Mouse (Mus musculus) myocyte (in vitro differentiated cells): ENCODE results near the gene Tent4b. TPM values are rescaled to one million over a fixed set of nuclear protein-coding genes. Genes with fewer than 3 reads are reported as not detected.
A peak's percentile ranks its signal among the peaks of the same experiment; 100 is the strongest.

Experiments
- H3K27me3 ChIP-seq: one replicate; pipeline ENCODE4 v1.6.1; 2011; ENCODE audit not compliant: control insufficient read depth, insufficient read depth, insufficient read length
- H3K36me3 ChIP-seq: one replicate; pipeline ENCODE4 v1.6.1; 2011; ENCODE audit not compliant: control insufficient read depth, insufficient read depth
- H3K4me2 ChIP-seq: one replicate; pipeline ENCODE4 v1.6.1; 2011; ENCODE audit warnings: low read depth, control low read depth
- H3K4me3 ChIP-seq: one replicate; pipeline ENCODE4 v1.5.1; 2011; ENCODE audit warnings: mild to moderate bottlenecking, control low read depth, moderate library complexity
- H3K79me2 ChIP-seq: one replicate; pipeline ENCODE4 v1.6.1; 2011; ENCODE audit not compliant: control insufficient read depth, insufficient read depth
- H3ac ChIP-seq: one replicate; pipeline ENCODE4 v1.6.1; 2011; ENCODE audit not compliant: control insufficient read depth, insufficient read length
- CEBPB ChIP-seq: IDR thresholded peaks from 2 replicates; pipeline ENCODE4 v1.6.1; 2011; ENCODE audit warnings: mild to moderate bottlenecking, moderate library complexity; ENCODE audit not compliant: poor library complexity, insufficient read depth, severe bottlenecking
- E2F4 ChIP-seq: IDR thresholded peaks from one replicate; pipeline ENCODE4 v1.6.1; 2011; ENCODE audit warnings: mild to moderate bottlenecking, control low read depth, moderate library complexity; ENCODE audit not compliant: insufficient read depth
- MAX ChIP-seq: IDR thresholded peaks from one replicate; pipeline ENCODE4 v1.6.1; 2011; ENCODE audit warnings: low read depth, mild to moderate bottlenecking, control low read depth
- MYOD1 ChIP-seq, 3 experiments: IDR thresholded peaks; one replicate each; pipeline ENCODE4 v1.6.1; 2011; ENCODE audit warnings: control low read depth in 2 of 3, low read depth in 2 of 3, mild to moderate bottlenecking in 2 of 3, moderate library complexity in 1 of 3; ENCODE audit not compliant: insufficient read length in 2 of 3, control insufficient read depth in 1 of 3
- MYOG ChIP-seq, 3 experiments: IDR thresholded peaks; one replicate each; pipeline ENCODE4 v1.6.1; 2011; ENCODE audit warnings: control low read depth in 2 of 3, low read depth in 2 of 3, mild to moderate bottlenecking in 2 of 3; ENCODE audit not compliant: insufficient read length in 2 of 3, control insufficient read depth in 1 of 3, insufficient read depth in 1 of 3
- POLR2A ChIP-seq: IDR thresholded peaks from one replicate; pipeline ENCODE4 v1.6.1; 2011; ENCODE audit warnings: low read depth, mild to moderate bottlenecking, control low read depth, moderate library complexity; ENCODE audit not compliant: insufficient read length
- POLR2AphosphoS2 ChIP-seq: IDR thresholded peaks from one replicate; pipeline ENCODE4 v1.6.1; 2011; ENCODE audit warnings: low read depth, control low read depth; ENCODE audit not compliant: insufficient read length
- REST ChIP-seq: IDR thresholded peaks from one replicate; pipeline ENCODE4 v1.6.1; 2011; ENCODE audit warnings: mild to moderate bottlenecking, control low read depth, moderate library complexity; ENCODE audit not compliant: insufficient read depth, insufficient read length
- SRF ChIP-seq: IDR thresholded peaks from one replicate; pipeline ENCODE4 v1.6.1; 2011; ENCODE audit warnings: low read depth; ENCODE audit not compliant: control insufficient read depth, insufficient read length
- TCF12 ChIP-seq: IDR thresholded peaks from one replicate; pipeline ENCODE4 v1.6.1; 2011; ENCODE audit warnings: mild to moderate bottlenecking, control low read depth; ENCODE audit not compliant: poor library complexity, insufficient read depth, severe bottlenecking
- TCF3 ChIP-seq: IDR thresholded peaks from one replicate; pipeline ENCODE4 v1.6.1; 2011; ENCODE audit warnings: low read depth, control low read depth; ENCODE audit not compliant: insufficient read length
- USF1 ChIP-seq: IDR thresholded peaks from one replicate; pipeline ENCODE4 v1.6.1; 2011; ENCODE audit warnings: low read depth, mild to moderate bottlenecking, control low read depth, moderate library complexity
- polyA plus RNA-seq: library from polyadenylated mRNA; unstranded; fragments of >200 nt; fragmentation: generic; extraction: Trizol; gene quantifications from one replicate; pipeline ENCODE4 v1.2.1, GENCODE M21; 2012; ENCODE audit warnings: missing spikeins

Tent4b gene
- 10.7 TPM for polyA plus RNA-seq

DNA sequence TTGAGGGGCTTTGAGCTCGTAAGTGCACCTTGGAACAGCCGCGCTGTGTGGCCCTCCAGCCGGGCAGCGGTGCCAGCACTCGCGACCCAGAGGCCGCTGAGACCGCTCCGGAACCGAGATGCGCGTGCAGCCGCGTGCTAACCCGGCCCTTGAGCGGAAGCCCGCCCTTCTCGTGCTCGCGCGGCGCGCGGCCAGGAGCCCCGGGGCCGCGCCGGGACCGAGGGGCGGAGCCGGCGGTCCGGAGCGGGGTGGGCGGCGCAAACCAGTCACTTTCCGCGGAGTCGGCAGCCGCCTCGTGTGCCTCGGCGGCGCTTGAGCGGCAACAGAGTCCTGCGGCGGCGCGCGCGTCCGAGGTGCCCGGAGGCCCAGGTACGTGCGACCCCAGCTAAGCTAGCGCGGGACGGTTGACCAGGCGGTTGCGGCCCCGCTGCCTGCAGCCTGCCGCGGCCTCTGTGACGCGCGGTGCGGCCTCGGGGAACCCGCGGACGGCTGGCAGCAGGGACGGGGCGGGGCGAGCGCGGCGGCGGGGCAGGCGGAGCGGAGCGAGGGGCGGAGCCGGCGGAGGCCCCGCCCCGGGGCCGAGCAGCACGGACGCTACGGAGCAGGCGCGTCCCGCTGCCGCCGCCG lies at the start of gene Tent4b:
Gene Tent4b, plus strand, starts transcription at position 269 of the 627 bp plus-strand sequence.
- TF ChIP-seq USF1 (no peak), E2F4 (no peak), MYOG (IDR thresholded peaks at IDR 0.05; ENCODE audit: control insufficient read depth in 1 of 3, insufficient read depth in 1 of 3, insufficient read length in 2 of 3, low read depth in 2 of 3) (peak in 1 of 3 experiments; percentile 37), REST (no peak), POLR2A (peak; percentile 76), MYOD1 (IDR thresholded peaks at IDR 0.05; ENCODE audit: control insufficient read depth in 1 of 3, insufficient read length in 2 of 3, low read depth in 2 of 3) (no peak), SRF (no peak), POLR2AphosphoS2 (peak; percentile 73), MAX (no peak)
- Histone ChIP-seq H3ac (peak within 1 kb of the TSS; percentile 91), H3K36me3 (no peaks in the 10 kb centered on the region), H3K27me3 (no peaks in the 10 kb centered on the region), H3K79me2 (peaks cover 37% of the 10 kb centered on the region), H3K4me2 (peak within 1 kb of the TSS; percentile 98), H3K4me3 (peak within 1 kb of the TSS; percentile 42)

GRCm38 (mm10) chr8:88150910-88151371 lies 48.1 kb upstream of the Tent4b start:
- TF ChIP-seq TCF3 (no peak), MYOD1 (IDR thresholded peaks at IDR 0.05; ENCODE audit: control insufficient read depth in 1 of 3, insufficient read length in 2 of 3, low read depth in 2 of 3) (no peak), REST (no peak), MYOG (IDR thresholded peaks at IDR 0.05; ENCODE audit: control insufficient read depth in 1 of 3, insufficient read depth in 1 of 3, insufficient read length in 2 of 3, low read depth in 2 of 3) (no peak), E2F4 (no peak), MAX (no peak), POLR2AphosphoS2 (no peak), CEBPB (no peak), POLR2A (no peak), TCF12 (no peak), USF1 (no peak), SRF (no peak)
- Histone ChIP-seq H3K4me2 (no peak overlapping the region), H3K27me3 (no peaks in the 10 kb centered on the region), H3K79me2 (no peaks in the 10 kb centered on the region), H3ac (no peak overlapping the region), H3K36me3 (peaks cover 48% of the 10 kb centered on the region), H3K4me3 (no peak overlapping the region)

DNA sequence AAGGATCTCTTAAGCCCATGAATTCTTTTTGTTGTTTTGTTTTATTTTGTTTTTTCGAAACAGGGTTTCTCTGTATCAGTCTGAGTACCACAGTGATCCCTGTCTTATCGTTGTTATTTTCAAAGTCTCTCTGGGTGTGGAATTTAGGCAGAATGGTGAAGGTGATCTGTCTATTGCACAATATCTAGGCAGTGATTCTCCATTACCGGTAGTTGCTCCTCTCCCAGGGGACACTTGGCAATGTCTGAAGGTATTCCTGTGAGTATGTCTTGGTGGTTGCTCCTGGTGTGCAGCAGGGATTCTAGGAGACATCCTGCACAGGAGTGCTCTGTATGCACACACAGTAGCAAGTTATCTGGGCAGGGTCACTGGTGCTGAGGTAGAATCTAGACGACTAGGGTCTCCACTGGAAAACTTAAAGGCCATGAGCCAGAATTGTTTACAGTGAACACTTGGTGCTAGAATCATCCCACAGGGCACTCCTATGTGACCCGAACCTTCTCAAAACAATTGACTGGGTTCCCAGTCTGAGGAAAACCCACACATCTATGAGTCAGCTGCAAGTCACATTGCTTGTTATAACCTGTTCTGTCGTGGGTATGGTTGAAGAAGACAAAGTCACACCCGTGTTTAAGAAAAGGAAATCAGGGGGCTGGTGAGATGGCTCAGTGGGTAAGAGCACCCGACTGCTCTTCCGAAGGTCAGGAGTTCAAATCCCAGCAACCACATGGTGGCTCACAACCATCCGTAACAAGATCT lies 38.6 kb upstream of the Tent4b start:
- Histone ChIP-seq H3K36me3 (peaks cover 57% of the 10 kb centered on the region), H3K27me3 (no peaks in the 10 kb centered on the region), H3K4me3 (no peak overlapping the region)

DNA sequence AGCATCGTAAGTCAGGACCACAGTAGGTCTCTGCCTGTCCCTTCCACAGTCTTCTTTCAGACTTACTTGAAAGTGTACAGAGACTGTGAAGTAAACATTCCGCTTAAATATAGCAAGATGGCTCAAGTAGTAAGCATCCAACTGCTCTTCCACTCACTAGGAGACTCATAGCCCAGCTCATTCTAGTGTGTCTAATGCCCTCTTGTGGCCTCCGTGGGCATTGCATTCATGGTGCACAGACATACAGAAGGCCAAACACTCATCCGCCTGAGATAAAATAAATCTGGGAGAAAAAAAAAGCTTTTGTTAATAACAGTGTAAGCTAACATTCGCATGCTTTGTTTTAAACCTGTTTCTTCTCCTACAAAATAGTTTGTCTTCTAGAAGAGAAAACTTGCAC lies 37.6 kb upstream of the Tent4b start:
- Histone ChIP-seq H3K4me2 (peak overlapping the region; percentile 24), H3K36me3 (peaks cover 63% of the 10 kb centered on the region), H3K27me3 (no peaks in the 10 kb centered on the region), H3K4me3 (no peak overlapping the region), H3ac (no peak overlapping the region), H3K79me2 (no peaks in the 10 kb centered on the region)
- TF ChIP-seq TCF12 (no peak), MYOD1 (IDR thresholded peaks at IDR 0.05; ENCODE audit: control insufficient read depth in 1 of 3, insufficient read length in 2 of 3, low read depth in 2 of 3) (no peak), USF1 (no peak), MYOG (IDR thresholded peaks at IDR 0.05; ENCODE audit: control insufficient read depth in 1 of 3, insufficient read depth in 1 of 3, insufficient read length in 2 of 3, low read depth in 2 of 3) (no peak), E2F4 (no peak), TCF3 (no peak), SRF (no peak), REST (no peak), CEBPB (no peak), POLR2AphosphoS2 (no peak), POLR2A (no peak), MAX (no peak)

More for the DNA sequence above, 38.6 kb upstream of the Tent4b start:
- no peak for TF ChIP-seq TCF12
- TF ChIP-seq CEBPB: peak; percentile 59; the same call in 1 of the 2 replicates
- no peak for TF ChIP-seq MAX
- TF ChIP-seq MYOD1 (IDR thresholded peaks at IDR 0.05; ENCODE audit: control insufficient read depth in 1 of 3, insufficient read length in 2 of 3, low read depth in 2 of 3): no peak
- TF ChIP-seq POLR2AphosphoS2: no peak
- H3K79me2 ChIP-seq: no peaks in the 10 kb centered on the region
- no peak overlapping the region for H3ac ChIP-seq
- no peak overlapping the region for H3K4me2 ChIP-seq
